Mouse (Mus musculus): Measurements from ENCODE around the gene Wdr46. TPM values are rescaled to one million over a fixed set of nuclear protein-coding genes. Genes with fewer than 3 reads are reported as not detected.

Wdr46 gene
- total and polyA plus RNA-seq, 3 experiments, result 39.8 to 72.4 (median 49.7) TPM

DNA sequence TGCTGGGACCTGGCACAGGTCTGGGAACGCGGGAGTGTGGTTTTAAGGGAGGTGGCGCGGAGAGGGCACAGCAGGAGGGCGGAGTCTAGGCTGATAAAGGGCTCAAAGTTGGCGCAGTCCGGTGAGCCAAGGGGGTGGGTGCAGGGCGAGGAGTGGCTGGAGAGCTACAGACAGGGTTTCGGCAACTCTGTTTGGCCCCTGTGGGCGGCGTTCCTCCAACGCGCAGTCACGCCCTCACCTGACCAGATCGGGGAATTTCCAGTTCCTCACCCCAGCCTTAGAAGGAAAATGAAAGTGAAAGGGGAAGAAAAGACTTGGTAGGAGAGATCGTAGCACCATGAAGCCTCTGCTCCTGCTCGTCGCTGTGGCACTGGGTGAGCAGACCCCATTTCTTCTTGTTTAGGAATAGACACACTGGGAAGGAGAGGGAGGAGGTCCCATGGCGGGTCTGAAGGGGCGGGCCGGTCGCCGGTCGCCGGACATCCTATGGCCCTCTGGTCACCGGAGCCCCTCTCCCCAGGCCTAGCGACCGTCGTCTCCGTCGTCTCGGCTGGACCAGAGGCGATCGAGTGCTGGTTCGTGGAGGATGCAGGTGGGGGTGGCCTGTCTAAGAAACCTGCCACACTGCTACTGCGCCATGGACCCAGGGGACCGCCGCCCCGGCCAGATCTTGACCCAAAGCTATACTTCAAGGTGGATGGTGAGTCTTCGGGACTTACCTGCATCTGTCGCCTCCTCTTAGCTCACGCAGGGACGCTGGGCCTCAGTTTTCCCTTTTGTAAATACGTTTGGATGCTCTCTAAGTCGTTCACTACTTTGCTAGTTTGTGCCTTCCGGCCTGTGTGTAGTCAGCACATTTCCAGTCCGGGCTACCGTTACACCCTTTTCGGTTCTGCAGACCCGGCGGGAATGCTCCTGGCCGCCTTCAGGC, 20.8 kb upstream of the Wdr46 start (continued):
- TF ChIP-seq MAX (IDR thresholded peaks at IDR 0.05; ENCODE audit: low read length), result peak; percentile 55; the same call in 1 of the 2 replicates

DNA sequence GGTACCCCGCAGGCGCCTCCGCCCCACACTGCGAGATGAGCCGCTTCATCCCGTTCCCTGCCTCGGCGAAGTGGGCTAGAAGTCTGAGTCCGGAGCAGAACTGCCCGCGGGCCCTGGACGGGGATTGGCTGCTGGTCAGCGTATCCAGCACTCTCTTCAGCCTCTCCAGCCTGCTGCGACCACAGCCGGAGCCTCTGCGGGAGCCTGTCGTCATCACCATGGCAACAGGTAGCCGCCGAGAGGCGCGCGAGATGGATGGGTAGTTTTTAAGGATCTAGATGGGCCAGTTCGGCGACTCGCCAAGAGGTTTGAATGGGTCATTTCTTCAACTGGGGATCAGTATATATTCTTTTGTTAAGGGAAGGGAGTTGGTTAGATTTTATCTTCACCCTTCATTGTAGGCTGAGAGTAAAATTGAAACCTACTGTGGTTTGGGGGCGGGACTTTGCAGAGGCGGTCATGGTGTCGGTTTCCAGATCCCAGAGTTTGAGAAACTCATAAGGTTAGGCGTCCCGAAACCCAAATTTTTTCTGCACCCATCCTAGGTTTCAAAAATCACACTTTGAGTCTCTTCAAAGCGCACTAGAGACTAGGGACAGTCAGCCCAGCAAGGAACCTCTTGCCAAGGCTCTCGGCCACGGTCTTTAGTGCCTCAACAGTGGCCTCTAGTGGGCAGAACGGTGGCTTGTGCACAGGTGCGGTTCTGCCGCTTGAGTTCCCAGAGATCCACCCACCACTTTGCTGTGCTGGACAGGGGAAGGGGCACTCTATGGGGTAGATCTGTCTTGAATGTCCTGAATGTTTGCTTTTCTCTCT, 20.0 kb upstream of the Wdr46 start:
- Histone ChIP-seq H3K27me3 (replicated peaks) (no peaks in the 10 kb centered on the region), H3K79me2 (replicated peaks; ENCODE audit: control insufficient read depth, extremely low read depth, insufficient read depth, poor library complexity, severe bottlenecking) (peaks cover 22% of the 10 kb centered on the region), H3K9ac (ENCODE audit: insufficient read depth, low read depth) (peak overlapping the region; percentile 81), H3K9me3 (replicated peaks; ENCODE audit: low read length) (peaks cover 10% of the 10 kb centered on the region), H3K27ac (ENCODE audit: insufficient read depth, low read depth) (peak overlapping the region; percentile 93), H3K36me3 (replicated peaks in 1 of 2; ENCODE audit: control insufficient read depth in 1 of 2, insufficient read depth in 1 of 2, low read length in 1 of 2) (peaks cover 42 to 61% of the 10 kb centered on the region in 2 experiments), H3K4me2 (ENCODE audit: insufficient read depth, low read depth, poor library complexity, severe bottlenecking) (peak overlapping the region; percentile 85), H3K4me3 (replicated peaks in 1 of 3; ENCODE audit: low read depth in 2 of 3, low read length in 2 of 3, poor library complexity in 1 of 3) (peak overlapping the region; percentile 71 to 99 (median 83)), H3K4me1 (ENCODE audit: control insufficient read depth in 1 of 2, insufficient read depth in 2 of 2) (peaks cover 27 to 38% of the 10 kb centered on the region in 2 experiments)
- in situ Hi-C loops (cut with MboI; ENCODE audit: low pct_ligation_motif_present, low pct_unique_long_range_greater_than_20kb, low sequenced_read_pairs), result no loop called here
- dilution Hi-C loops (cut with MboI; ENCODE audit: extremely low pct_ligation_motif_present, extremely low pct_unique_long_range_greater_than_20kb, low sequenced_read_pairs), result no loop called here
- DNase-seq (ENCODE audit: extremely low read depth), result peak; percentile 85
- 0 out of 2 replicates have a peak, but pooled peaks have one; percentile 4 for TF ChIP-seq NRF1 (IDR thresholded peaks at IDR 0.05; ENCODE audit: low read depth, low read length)
- no peak for TF ChIP-seq MAFK (IDR thresholded peaks at IDR 0.05; ENCODE audit: insufficient replicate concordance, low read length)
- peak; percentile 60 to 86 for TF ChIP-seq CTCF (conservative IDR thresholded peaks at IDR 0.05 in 1 of 2, IDR thresholded peaks at IDR 0.05 in 1 of 2; ENCODE audit: low read depth in 2 of 2, low read length in 2 of 2)
- TF ChIP-seq ZKSCAN1 (IDR thresholded peaks at IDR 0.05; ENCODE audit: borderline replicate concordance, low read depth, low read length), result no peak
- TF ChIP-seq USF1 (IDR thresholded peaks at IDR 0.05; ENCODE audit: low read depth, low read length), result no peak
- TF ChIP-seq PAX5 (IDR thresholded peaks at IDR 0.05; ENCODE audit: low read length), result no peak
- no peak for TF ChIP-seq UBTF (IDR thresholded peaks at IDR 0.05; ENCODE audit: low read depth, low read length)
- peak; percentile 48; the same call in 1 of the 2 replicates for TF ChIP-seq SMC3 (IDR thresholded peaks at IDR 0.05; ENCODE audit: low read depth, low read length)
- TF ChIP-seq TBP (conservative IDR thresholded peaks at IDR 0.05; ENCODE audit: low read depth, low read length), result no peak
- 0 out of 2 replicates have a peak, but pooled peaks have one; percentile 23 for TF ChIP-seq TCF12 (IDR thresholded peaks at IDR 0.05; ENCODE audit: low read depth, low read length)
- TF ChIP-seq GABPA (IDR thresholded peaks at IDR 0.05; ENCODE audit: insufficient replicate concordance, low read depth, low read length), result no peak
- no peak for TF ChIP-seq MAZ (IDR thresholded peaks at IDR 0.05; ENCODE audit: low read depth, low read length)
- peak; percentile 37; the same call in 1 of the 2 replicates for TF ChIP-seq MEF2A (IDR thresholded peaks at IDR 0.05; ENCODE audit: borderline replicate concordance, low read depth, low read length)
- TF ChIP-seq USF2 (conservative IDR thresholded peaks at IDR 0.05; ENCODE audit: low read depth, low read length), result no peak
- TF ChIP-seq JUND (conservative IDR thresholded peaks at IDR 0.05; ENCODE audit: low read depth, low read length), result peak; percentile 65
- TF ChIP-seq MYC (IDR thresholded peaks at IDR 0.05; ENCODE audit: low read depth, low read length), result 0 out of 2 replicates have a peak, but pooled peaks have one; percentile 45
- peak; percentile 78 for TF ChIP-seq IRF4 (IDR thresholded peaks at IDR 0.05; ENCODE audit: low read depth, low read length)
- no peak; the same call in none of the 2 replicates for TF ChIP-seq EP300 (IDR thresholded peaks at IDR 0.05; ENCODE audit: low read length)
- 0 out of 2 replicates have a peak, but pooled peaks have one; percentile 38 for TF ChIP-seq JUN (IDR thresholded peaks at IDR 0.05; ENCODE audit: insufficient read depth, low read depth, low read length)
- peak; percentile 43; the same call in 1 of the 2 replicates for TF ChIP-seq BHLHE40 (IDR thresholded peaks at IDR 0.05; ENCODE audit: low read depth, low read length)
- TF ChIP-seq CHD2 (IDR thresholded peaks at IDR 0.05; ENCODE audit: low read length), result no peak
- TF ChIP-seq ZMIZ1 (IDR thresholded peaks at IDR 0.05; ENCODE audit: low read depth, low read length), result no peak; the same call in 1 of the 2 replicates
- peak; percentile 63; the same call in 1 of the 2 replicates for TF ChIP-seq MXI1 (IDR thresholded peaks at IDR 0.05; ENCODE audit: low read depth, low read length)
- TF ChIP-seq POLR2AphosphoS2 (IDR thresholded peaks at IDR 0.05; ENCODE audit: low read depth, low read length), result no peak
- 0 out of 2 replicates have a peak, but pooled peaks have one; percentile 73 for TF ChIP-seq CHD1 (IDR thresholded peaks at IDR 0.05; ENCODE audit: low read depth, low read length)
- peak; percentile 19; the same call in 1 of the 2 replicates for TF ChIP-seq ETS1 (conservative IDR thresholded peaks at IDR 0.05; ENCODE audit: low read depth, low read length)
- no peak for TF ChIP-seq E2F4 (IDR thresholded peaks at IDR 0.05; ENCODE audit: insufficient replicate concordance, low read depth, low read length)
- no peak; the same call in 1 of the 2 replicates for TF ChIP-seq POLR2A (IDR thresholded peaks at IDR 0.05; ENCODE audit: low read depth, low read length)
- TF ChIP-seq ELF1 (IDR thresholded peaks at IDR 0.05; ENCODE audit: low read depth, low read length), result 0 out of 2 replicates have a peak, but pooled peaks have one; percentile 22
- no peak for TF ChIP-seq KAT2A (IDR thresholded peaks at IDR 0.05; ENCODE audit: insufficient replicate concordance, low read length)
- peak; percentile 91 for TF ChIP-seq SIN3A (IDR thresholded peaks at IDR 0.05; ENCODE audit: low read length)
- no peak for TF ChIP-seq NELFE (IDR thresholded peaks at IDR 0.05; ENCODE audit: low read depth, low read length)
